Mouse (Mus musculus) right cerebral cortex, postnatal 14 days (tissue): ENCODE measurements at regions not wholly inside any gene's neighbourhood (a gene's known extent, or its start where the extent isn't known, plus 50 kb on each side); places are given as distances from the start of the nearest gene placed in this dataset.

Source experiments
- DNase-seq: peaks from one replicate; pipeline ENCODE4 v3.0.0; 2022

GRCm38 (mm10) chr15:63527318-63527717 is 317.7 kb downstream of the Gsdmc2 start:
- no peak for DNase-seq

- DNase-seq, result no peak
These were observed 318.2 kb downstream of the Gsdmc2 start for GRCm38 (mm10) chr15:63526820-63527219.

GRCm38 (mm10) chr15:63517301-63517700 is 327.7 kb downstream of the Gsdmc2 start:
- no peak for DNase-seq

- no peak for DNase-seq
These were observed 344.5 kb downstream of the Gsdmc2 start for GRCm38 (mm10) chr15:63500453-63500852.

GRCm38 (mm10) chr15:63498483-63498882 is 346.5 kb downstream of the Gsdmc2 start:
- no peak for DNase-seq

- DNase-seq, result no peak
These were observed 347.8 kb downstream of the Gsdmc2 start for GRCm38 (mm10) chr15:63497207-63497606.

- DNase-seq, result no peak
These were observed 360.1 kb downstream of the Gsdmc2 start for GRCm38 (mm10) chr15:63484910-63485309.

GRCm38 (mm10) chr15:63484217-63484887 is 360.6 kb downstream of the Gsdmc2 start:
- DNase-seq, result no peak

GRCm38 (mm10) chr15:63479270-63479805 is 365.6 kb downstream of the Gsdmc2 start:
- no peak for DNase-seq

- DNase-seq, result no peak
These were observed 378.1 kb downstream of the Gsdmc2 start for GRCm38 (mm10) chr15:63466916-63467315.

GRCm38 (mm10) chr15:63452529-63452928 is 392.4 kb downstream of the Gsdmc2 start:
- DNase-seq, result no peak

GRCm38 (mm10) chr15:63446288-63446687 is 398.7 kb downstream of the Gsdmc2 start:
- no peak for DNase-seq

- no peak for DNase-seq
These were observed 400.0 kb downstream of the Gsdmc2 start for GRCm38 (mm10) chr15:63445016-63445415.

GRCm38 (mm10) chr15:63442146-63442780 is 402.7 kb downstream of the Gsdmc2 start:
- no peak for DNase-seq

GRCm38 (mm10) chr15:63412649-63413048 is 432.3 kb downstream of the Gsdmc2 start:
- DNase-seq, result no peak

GRCm38 (mm10) chr15:63411771-63412118 is 433.2 kb downstream of the Gsdmc2 start:
- no peak for DNase-seq

GRCm38 (mm10) chr15:63410994-63411770 is 433.8 kb downstream of the Gsdmc2 start:
- DNase-seq, result no peak

- DNase-seq, result no peak
These were observed 444.5 kb downstream of the Gsdmc2 start for GRCm38 (mm10) chr15:63400445-63400844.

GRCm38 (mm10) chr15:63400011-63400410 is 445.0 kb downstream of the Gsdmc2 start:
- no peak for DNase-seq

- no peak for DNase-seq
These were observed 447.5 kb downstream of the Gsdmc2 start for GRCm38 (mm10) chr15:63397485-63397884.

- DNase-seq, result no peak
These were observed 467.7 kb downstream of the Gsdmc2 start for GRCm38 (mm10) chr15:63377258-63377657.

GRCm38 (mm10) chr15:63371328-63372023 is 473.5 kb downstream of the Gsdmc2 start:
- DNase-seq, result no peak

GRCm38 (mm10) chr15:63364473-63364872 is 480.5 kb downstream of the Gsdmc2 start:
- DNase-seq, result no peak
